Mouse (Mus musculus) forebrain, postnatal 0 days (tissue): ENCODE results near the gene Prss12. TPM values are rescaled to one million over a fixed set of nuclear protein-coding genes. Genes with fewer than 3 reads are reported as not detected.
A peak's percentile ranks its signal among the peaks of the same experiment; 100 is the strongest.

Source experiments
- ATAC-seq: fragments of 200-750 bp; cut with Nextera tagmentation; 2 replicates; pipeline ENCODE4 v1.8.0; 2017; ENCODE audit warnings: mild to moderate bottlenecking, moderate library complexity
- DNase-seq: peaks from one replicate; pipeline ENCODE4 v3.0.0-alpha.2; 2015
- H3K27ac ChIP-seq: fragments of 300-500 bp; sonication (generic); 2 replicates; pipeline ENCODE4 v1.5.1; 2014; ENCODE audit warnings: low read depth, mild to moderate bottlenecking, antibody characterized with exemption, low read length, moderate library complexity, mixed read lengths
- H3K27me3 ChIP-seq: fragments of 300-500 bp; sonication (generic); 2 replicates; pipeline ENCODE4 v1.6.1; 2014; ENCODE audit warnings: mild to moderate bottlenecking, low read length, mixed read lengths; ENCODE audit not compliant: insufficient read depth
- H3K36me3 ChIP-seq: fragments of 300-500 bp; sonication (generic); 2 replicates; pipeline ENCODE4 v1.6.1; 2014; ENCODE audit warnings: mild to moderate bottlenecking, moderate library complexity; ENCODE audit not compliant: insufficient read depth
- H3K4me1 ChIP-seq: fragments of 300-500 bp; sonication (generic); 2 replicates; pipeline ENCODE4 v1.6.1; 2014; ENCODE audit warnings: antibody characterized with exemption; ENCODE audit not compliant: insufficient read depth
- H3K4me2 ChIP-seq: fragments of 300-500 bp; sonication (generic); 2 replicates; pipeline ENCODE4 v1.6.1; 2014; ENCODE audit warnings: low read depth, mild to moderate bottlenecking, moderate library complexity
- H3K4me3 ChIP-seq: fragments of 300-500 bp; sonication (generic); 2 replicates; pipeline ENCODE4 v1.5.1; 2014; ENCODE audit warnings: low read depth, low read length, mixed read lengths
- H3K9ac ChIP-seq: fragments of 300-500 bp; sonication (generic); 2 replicates; pipeline ENCODE4 v1.6.1; 2014; ENCODE audit warnings: mild to moderate bottlenecking
- H3K9me3 ChIP-seq: fragments of 300-500 bp; sonication (generic); 2 replicates; pipeline ENCODE4 v1.6.1; 2016; ENCODE audit warnings: low read length
- CTCF ChIP-seq: sonication (generic); IDR thresholded peaks from 2 replicates; pipeline ENCODE4 v1.5.1; 2016; ENCODE audit warnings: antibody characterized with exemption, control low read depth, low read depth
- WGBS: fragments of 180-500 bp; shearing (Covaris S2); extraction: QIAGEN DNeasy Blood & Tissue Kit; methylation state at CpG from one replicate; pipeline ENCODE4 v1.1.7; 2014; 5-methylcytosine and 5-hydroxymethylcytosine counted together
- polyA plus RNA-seq: library from polyadenylated mRNA; unstranded; fragments of >200 nt; fragmentation: Nextera tagmentation; extraction: Ambion mirVana; gene quantifications from 2 replicates; pipeline ENCODE4 v1.2.1, GENCODE M21; 2015
- total RNA-seq: library from RNA; depleted of rRNA; stranded (reverse); fragments of >200 nt; gene quantifications from 2 replicates; pipeline ENCODE4 v1.2.3, GENCODE M21; 2014

The Prss12 gene
- total and polyA plus RNA-seq, 2 experiments from 2014 or later = 14.5 to 14.9 TPM

GRCm38 (mm10) chr3:123511818-123512217, 65.1 kb downstream of the Prss12 start:
- Histone ChIP-seq H3K27me3 (no peaks in the 10 kb centered on the region), H3K36me3 (no peaks in the 10 kb centered on the region), H3K27ac (no peak overlapping the region), H3K9ac (no peak overlapping the region), H3K4me3 (no peak overlapping the region), H3K9me3 (no peaks in the 10 kb centered on the region), H3K4me2 (no peak overlapping the region), H3K4me1 (peaks cover 9% of the 10 kb centered on the region)
- DNase-seq (no peak), ATAC-seq (no peak)
- 75% methylated on average over 4 of the region's 4 CpGs for WGBS
- no peak for TF ChIP-seq CTCF

- H3K36me3 ChIP-seq = no peaks in the 10 kb centered on the region
- H3K27ac ChIP-seq = no peak overlapping the region
- no peak overlapping the region for H3K4me3 ChIP-seq
- no peak for TF ChIP-seq CTCF
- H3K4me2 ChIP-seq = no peak overlapping the region
- H3K9me3 ChIP-seq = no peaks in the 10 kb centered on the region
- no peak for DNase-seq
- no peak for ATAC-seq
- H3K27me3 ChIP-seq = no peaks in the 10 kb centered on the region
- 0 out of 2 replicates have a peak, but pooled peaks cover under 1% of the 10 kb centered on the region for H3K4me1 ChIP-seq
- WGBS = 50% methylated on average over 5 of the region's 5 CpGs
- no peak overlapping the region for H3K9ac ChIP-seq
Observed at GRCm38 (mm10) chr3:123514886-123515285, 68.2 kb downstream of the Prss12 start.

GRCm38 (mm10) chr3:123515600-123516359, 69.1 kb downstream of the Prss12 start:
- Histone ChIP-seq H3K4me2 (no peak overlapping the region), H3K36me3 (no peaks in the 10 kb centered on the region), H3K27ac (no peak overlapping the region), H3K4me1 (no peaks in the 10 kb centered on the region), H3K27me3 (no peaks in the 10 kb centered on the region), H3K4me3 (no peak overlapping the region), H3K9me3 (no peaks in the 10 kb centered on the region), H3K9ac (no peak overlapping the region)
- DNase-seq (peak; percentile 82), ATAC-seq (peak; percentile 55; the same call in 1 of the 2 replicates)
- 20% methylated on average over 5 of the region's 5 CpGs for WGBS
- TF ChIP-seq CTCF = peak; percentile 77

GRCm38 (mm10) chr3:123516784-123517183, 70.1 kb downstream of the Prss12 start:
- no peak overlapping the region for H3K27ac ChIP-seq
- H3K9ac ChIP-seq = no peak overlapping the region
- 15% methylated on average over 4 of the region's 4 CpGs for WGBS
- H3K9me3 ChIP-seq = no peaks in the 10 kb centered on the region
- H3K27me3 ChIP-seq = no peaks in the 10 kb centered on the region
- TF ChIP-seq CTCF = peak; percentile 86
- H3K36me3 ChIP-seq = no peaks in the 10 kb centered on the region
- H3K4me3 ChIP-seq = no peak overlapping the region
- no peak overlapping the region for H3K4me2 ChIP-seq
- ATAC-seq = peak; percentile 78
- peak; percentile 78 for DNase-seq
- H3K4me1 ChIP-seq = no peaks in the 10 kb centered on the region

GRCm38 (mm10) chr3:123526313-123527067, 79.8 kb downstream of the Prss12 start:
- no peak overlapping the region for H3K9ac ChIP-seq
- 45% methylated on average over 11 of the region's 11 CpGs for WGBS
- no peaks in the 10 kb centered on the region for H3K9me3 ChIP-seq
- H3K4me2 ChIP-seq = no peak overlapping the region
- ATAC-seq = no peak
- H3K4me1 ChIP-seq = no peaks in the 10 kb centered on the region
- no peak overlapping the region for H3K27ac ChIP-seq
- no peak overlapping the region for H3K4me3 ChIP-seq
- DNase-seq = no peak
- no peaks in the 10 kb centered on the region for H3K36me3 ChIP-seq
- no peak for TF ChIP-seq CTCF
- no peaks in the 10 kb centered on the region for H3K27me3 ChIP-seq

GRCm38 (mm10) chr3:123527806-123528507, 81.2 kb downstream of the Prss12 start:
- Histone ChIP-seq H3K27me3 (no peaks in the 10 kb centered on the region), H3K27ac (no peak overlapping the region), H3K9ac (no peak overlapping the region), H3K36me3 (no peaks in the 10 kb centered on the region), H3K4me1 (no peaks in the 10 kb centered on the region), H3K4me2 (no peak overlapping the region), H3K4me3 (no peak overlapping the region), H3K9me3 (no peaks in the 10 kb centered on the region)
- no peak for ATAC-seq
- DNase-seq = no peak
- no peak for TF ChIP-seq CTCF
- 81% methylated on average over 10 of the region's 10 CpGs for WGBS
